In genomic region chr2:4154036-4154653, GRCm38 (mm10) we compare ENCODE assay signal across 10 mouse cellular contexts.
DNase-seq lines count a peak whose midpoint lies in the region; ATAC-seq and TF ChIP-seq lines count a peak whose summit lies in the region.
"Had no signal": no experiment of that assay in that cellular context is flagged by ENCODE, and none has a peak within 500 bp of the region (broad histone marks: within the 10 kb centered on the region; RNA-seq: fewer than 3 reads in every experiment).

No protein-coding gene starts in this region.

- no peaks in the 10 kb centered on the region for H3K79me2 ChIP-seq in liver, adult 2 months (ENCODE audit: control insufficient read depth, insufficient read depth, low read length)

- H3K9me3 ChIP-seq in liver, embryonic 12.5 days (replicated peaks), result no peaks in the 10 kb centered on the region
- no peaks in the 10 kb centered on the region for H3K9me3 ChIP-seq in forebrain, embryonic 12.5 days
- H3K9me3 ChIP-seq in limb, embryonic 15.5 days, result no peaks in the 10 kb centered on the region

- ATAC-seq in liver, embryonic 12.5 days, result no peak
- ATAC-seq in forebrain, embryonic 12.5 days (ENCODE audit: low FRiP score), result no peak
- ATAC-seq in limb, embryonic 15.5 days (ENCODE audit: insufficient number of reproducible peaks, low FRiP score, low TSS enrichment, low read depth), result no peak

- no peak overlapping the region for H3K4me2 ChIP-seq in liver, embryonic 12.5 days
- peak overlapping the region; percentile 73 for H3K4me2 ChIP-seq in forebrain, embryonic 12.5 days
- H3K4me2 ChIP-seq in limb, embryonic 15.5 days, result peak overlapping the region; percentile 79

- no peak overlapping the region for H3K9ac ChIP-seq in liver, adult 2 months (ENCODE audit: low read depth, low read length)
- H3K9ac ChIP-seq in liver, embryonic 12.5 days, result no peak overlapping the region
- no peak overlapping the region for H3K9ac ChIP-seq in forebrain, embryonic 12.5 days
- no peak overlapping the region for H3K9ac ChIP-seq in limb, embryonic 15.5 days

- no peak for TF ChIP-seq CTCF in liver, adult 2 months (IDR thresholded peaks at IDR 0.05; ENCODE audit: low read depth, low read length)

- H3K36me3 ChIP-seq in liver, adult 2 months (ENCODE audit: control insufficient read depth, insufficient read depth, low read length), result no peaks in the 10 kb centered on the region
- no peaks in the 10 kb centered on the region for H3K36me3 ChIP-seq in liver, embryonic 12.5 days
- no peaks in the 10 kb centered on the region for H3K36me3 ChIP-seq in forebrain, embryonic 12.5 days (replicated peaks)
- no peaks in the 10 kb centered on the region for H3K36me3 ChIP-seq in limb, embryonic 15.5 days

- intact Hi-C loops in left cerebral cortex, postnatal 36 days (cut with DNase I), result loop anchor here (10.0 kb wide), 1 partner anchor 339 kb away; no protein-coding TSS in a partner anchor

- H3K4me1 ChIP-seq in liver, adult 2 months (ENCODE audit: control insufficient read depth, insufficient read depth, low read length), result peaks cover 15% of the 10 kb centered on the region
- no peaks in the 10 kb centered on the region for H3K4me1 ChIP-seq in liver, embryonic 12.5 days
- H3K4me1 ChIP-seq in forebrain, embryonic 12.5 days, result peaks cover 42% of the 10 kb centered on the region
- H3K4me1 ChIP-seq in limb, embryonic 15.5 days, result peaks cover 13% of the 10 kb centered on the region; the same call in 1 of the 2 replicates

- no peak overlapping the region for H3K4me3 ChIP-seq in liver, adult 2 months (ENCODE audit: insufficient read depth, low read depth, low read length)
- no peak overlapping the region for H3K4me3 ChIP-seq in liver, embryonic 12.5 days
- H3K4me3 ChIP-seq in forebrain, embryonic 12.5 days (replicated peaks), result peak overlapping the region; percentile 45
- no peak overlapping the region for H3K4me3 ChIP-seq in limb, embryonic 15.5 days

- 50% methylated on average over 5 of the region's 5 CpGs for WGBS in liver, adult 2 months
- 51% methylated on average over 5 of the region's 5 CpGs for WGBS in liver, embryonic 12.5 days (ENCODE audit: insufficient replicate concordance)
- 61% methylated on average over 5 of the region's 5 CpGs for WGBS in forebrain, embryonic 12.5 days
- 58% methylated on average over 5 of the region's 5 CpGs for WGBS in limb, embryonic 15.5 days

- H3K27ac ChIP-seq in liver, adult 2 months (replicated peaks; ENCODE audit: insufficient read depth, low read depth, low read length), result peak overlapping the region; percentile 74
- H3K27ac ChIP-seq in liver, embryonic 12.5 days, result no peak overlapping the region
- peak overlapping the region; percentile 51 for H3K27ac ChIP-seq in forebrain, embryonic 12.5 days
- H3K27ac ChIP-seq in limb, embryonic 15.5 days, result no peak overlapping the region

- no peaks in the 10 kb centered on the region for H3K27me3 ChIP-seq in liver, adult 2 months (ENCODE audit: control insufficient read depth, insufficient read depth, low read length)
- H3K27me3 ChIP-seq in liver, embryonic 12.5 days (replicated peaks), result peaks cover 38% of the 10 kb centered on the region
- H3K27me3 ChIP-seq in forebrain, embryonic 12.5 days, result peaks cover 12% of the 10 kb centered on the region
- no peaks in the 10 kb centered on the region for H3K27me3 ChIP-seq in limb, embryonic 15.5 days

- no peak for TF ChIP-seq POLR2A in liver, adult 2 months (IDR thresholded peaks at IDR 0.05; ENCODE audit: extremely low read depth, insufficient read depth, low read length)

- no peak for DNase-seq in liver, adult 2 months (ENCODE audit: extremely low read depth, low read depth, low spot score)
- DNase-seq in retina, postnatal 1 day, result peak; percentile 79
- no peak for DNase-seq in left cerebral cortex, postnatal 36 days (ENCODE audit: low spot score in 2 of 2)
- DNase-seq in ovary, postnatal 14 days (ENCODE audit: low spot score), result no peak
- DNase-seq in adrenal gland, postnatal 4 days (ENCODE audit: low spot score in 2 of 2), result no peak
- DNase-seq: gastrocnemius, postnatal 36 days; thymus, adult 18-20 months had no signal

Comparison
In these comparisons a context has a peak if more than half of its experiments do, and no peak if none do; other contexts are left out.
1. H3K27ac ChIP-seq: peak in liver, adult 2 months (single experiment) and forebrain, embryonic 12.5 days (single experiment); none in liver, embryonic 12.5 days (single experiment) and limb, embryonic 15.5 days (single experiment).